Mouse (Mus musculus): ENCODE data around the gene Myo9b. TPM values are rescaled to one million over a fixed set of nuclear protein-coding genes. Genes with fewer than 3 reads are reported as not detected.
"Not testable (repeated sequence)": the region's sequence is repeated elsewhere in the genome, so short reads cannot be mapped to it uniquely, and the experiment has no call there.

Gene Myo9b
- total RNA-seq, 1 experiment from 2014 or later = 71.0 TPM

GRCm38 (mm10) chr8:71290911-71291310, 18.4 kb downstream of the Myo9b start:
- ATAC-seq (replicated peaks; ENCODE audit: insufficient number of reproducible peaks, low FRiP score, low TSS enrichment, poor library complexity, severe bottlenecking) = no peak

- ATAC-seq (replicated peaks; ENCODE audit: insufficient number of reproducible peaks, low FRiP score, low TSS enrichment, poor library complexity, severe bottlenecking) = no peak
These were observed 18.8 kb downstream of the Myo9b start for GRCm38 (mm10) chr8:71291351-71291750.

GRCm38 (mm10) chr8:71293930-71294329, 21.4 kb downstream of the Myo9b start:
- peak; percentile 42 for ATAC-seq (replicated peaks; ENCODE audit: insufficient number of reproducible peaks, low FRiP score, low TSS enrichment, poor library complexity, severe bottlenecking)

GRCm38 (mm10) chr8:71296188-71296621, 23.7 kb downstream of the Myo9b start:
- peak; percentile 74 for ATAC-seq (replicated peaks; ENCODE audit: insufficient number of reproducible peaks, low FRiP score, low TSS enrichment, poor library complexity, severe bottlenecking)

GRCm38 (mm10) chr8:71296784-71297183, 24.3 kb downstream of the Myo9b start:
- 0 out of 2 replicates have a peak, but pooled peaks have one; percentile 5 for ATAC-seq (replicated peaks; ENCODE audit: insufficient number of reproducible peaks, low FRiP score, low TSS enrichment, poor library complexity, severe bottlenecking)

GRCm38 (mm10) chr8:71297439-71297838, 24.9 kb downstream of the Myo9b start:
- no peak for ATAC-seq (replicated peaks; ENCODE audit: insufficient number of reproducible peaks, low FRiP score, low TSS enrichment, poor library complexity, severe bottlenecking)

- ATAC-seq (replicated peaks; ENCODE audit: insufficient number of reproducible peaks, low FRiP score, low TSS enrichment, poor library complexity, severe bottlenecking) = no peak
These were observed 27.2 kb downstream of the Myo9b start for GRCm38 (mm10) chr8:71299716-71300115.

- ATAC-seq (replicated peaks; ENCODE audit: insufficient number of reproducible peaks, low FRiP score, low TSS enrichment, poor library complexity, severe bottlenecking) = no peak
These were observed 30.3 kb downstream of the Myo9b start for GRCm38 (mm10) chr8:71302788-71303187.

GRCm38 (mm10) chr8:71303632-71304031, 31.1 kb downstream of the Myo9b start:
- ATAC-seq (replicated peaks; ENCODE audit: insufficient number of reproducible peaks, low FRiP score, low TSS enrichment, poor library complexity, severe bottlenecking) = no peak

- ATAC-seq (replicated peaks; ENCODE audit: insufficient number of reproducible peaks, low FRiP score, low TSS enrichment, poor library complexity, severe bottlenecking) = no peak
These were observed 33.5 kb downstream of the Myo9b start for GRCm38 (mm10) chr8:71305988-71306387.

GRCm38 (mm10) chr8:71307371-71307770, 34.9 kb downstream of the Myo9b start:
- ATAC-seq (replicated peaks; ENCODE audit: insufficient number of reproducible peaks, low FRiP score, low TSS enrichment, poor library complexity, severe bottlenecking) = no peak

GRCm38 (mm10) chr8:71307913-71308312, 35.4 kb downstream of the Myo9b start:
- no peak for ATAC-seq (replicated peaks; ENCODE audit: insufficient number of reproducible peaks, low FRiP score, low TSS enrichment, poor library complexity, severe bottlenecking)

GRCm38 (mm10) chr8:71310446-71310845, 37.9 kb downstream of the Myo9b start:
- peak; percentile 58; the same call in 1 of the 2 replicates for ATAC-seq (replicated peaks; ENCODE audit: insufficient number of reproducible peaks, low FRiP score, low TSS enrichment, poor library complexity, severe bottlenecking)

- no peak for ATAC-seq (replicated peaks; ENCODE audit: insufficient number of reproducible peaks, low FRiP score, low TSS enrichment, poor library complexity, severe bottlenecking)
These were observed 40.2 kb downstream of the Myo9b start for GRCm38 (mm10) chr8:71312700-71313099.

- ATAC-seq (replicated peaks; ENCODE audit: insufficient number of reproducible peaks, low FRiP score, low TSS enrichment, poor library complexity, severe bottlenecking) = no peak
These were observed 41.4 kb downstream of the Myo9b start for GRCm38 (mm10) chr8:71313951-71314350.

GRCm38 (mm10) chr8:71315972-71316371, 43.5 kb downstream of the Myo9b start:
- ATAC-seq (replicated peaks; ENCODE audit: insufficient number of reproducible peaks, low FRiP score, low TSS enrichment, poor library complexity, severe bottlenecking) = no peak

- ATAC-seq (replicated peaks; ENCODE audit: insufficient number of reproducible peaks, low FRiP score, low TSS enrichment, poor library complexity, severe bottlenecking) = no peak
These were observed 44.0 kb downstream of the Myo9b start for GRCm38 (mm10) chr8:71316486-71317031.

- not testable (repeated sequence) for ATAC-seq (replicated peaks; ENCODE audit: insufficient number of reproducible peaks, low FRiP score, low TSS enrichment, poor library complexity, severe bottlenecking)
These were observed 46.1 kb downstream of the Myo9b start for GRCm38 (mm10) chr8:71318610-71319009.

GRCm38 (mm10) chr8:71319760-71320159, 47.2 kb downstream of the Myo9b start:
- ATAC-seq (replicated peaks; ENCODE audit: insufficient number of reproducible peaks, low FRiP score, low TSS enrichment, poor library complexity, severe bottlenecking) = not testable (repeated sequence)

- no peak for ATAC-seq (replicated peaks; ENCODE audit: insufficient number of reproducible peaks, low FRiP score, low TSS enrichment, poor library complexity, severe bottlenecking)
These were observed 50.4 kb downstream of the Myo9b start for GRCm38 (mm10) chr8:71322939-71323338.

GRCm38 (mm10) chr8:71324848-71325247, 52.3 kb downstream of the Myo9b start:
- 0 out of 2 replicates have a peak, but pooled peaks have one; percentile 21 for ATAC-seq (replicated peaks; ENCODE audit: insufficient number of reproducible peaks, low FRiP score, low TSS enrichment, poor library complexity, severe bottlenecking)

Measured in monocyte, adult 5-6 weeks (primary cell).